Mouse (Mus musculus): ENCODE measurements around the gene Thbs2. TPM values are rescaled to one million over a fixed set of nuclear protein-coding genes. Genes with fewer than 3 reads are reported as not detected.

The Thbs2 gene
- total and polyA plus RNA-seq, 3 experiments, result 0.03 TPM; not detected in 2

DNA sequence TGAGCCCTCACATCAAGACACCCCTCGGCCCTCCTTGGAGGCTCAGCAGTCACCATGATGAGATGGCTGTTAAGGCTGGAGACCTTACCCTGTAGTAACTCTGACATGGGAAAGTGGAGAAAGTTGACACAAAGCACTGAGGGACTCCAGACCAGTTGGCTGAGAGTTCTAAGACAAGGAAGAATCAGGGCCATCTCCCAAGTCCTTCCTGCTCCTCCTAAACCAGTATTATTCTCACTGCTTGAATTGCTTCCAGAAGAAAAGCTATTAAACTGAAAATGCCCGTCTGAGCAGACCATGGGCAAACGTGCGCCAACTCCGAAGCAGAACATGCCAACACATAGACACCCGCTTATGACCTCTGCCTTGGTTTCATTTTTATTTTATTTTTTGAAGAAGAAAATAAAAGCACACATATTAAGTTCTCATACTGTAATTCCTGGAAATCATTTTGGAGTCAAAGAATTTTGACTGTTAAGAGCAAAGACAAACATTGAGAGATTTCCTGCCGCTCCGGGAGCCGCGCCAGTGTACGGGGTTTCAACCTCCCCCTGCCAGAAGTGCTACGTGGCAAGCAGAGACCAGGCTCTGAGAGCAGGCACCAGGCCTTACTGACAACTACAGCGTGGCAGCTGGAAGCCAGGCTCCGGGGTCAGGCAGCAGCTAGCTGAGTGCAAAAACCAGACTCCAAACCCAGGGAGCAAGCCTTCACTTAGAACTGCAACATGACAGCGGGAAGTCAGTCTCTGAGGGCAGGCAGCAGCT is 53.5 kb downstream of the Thbs2 start:
- no peak overlapping the region for H3K4me3 ChIP-seq (replicated peaks in 1 of 3; ENCODE audit: low read depth in 2 of 3, low read length in 2 of 3, poor library complexity in 1 of 3)
- H3K79me2 ChIP-seq (replicated peaks; ENCODE audit: control insufficient read depth, extremely low read depth, insufficient read depth, poor library complexity, severe bottlenecking), result no peaks in the 10 kb centered on the region
- H3K4me1 ChIP-seq (ENCODE audit: control insufficient read depth in 1 of 2, insufficient read depth in 2 of 2), result no peaks in the 10 kb centered on the region
- H3K36me3 ChIP-seq (replicated peaks in 1 of 2; ENCODE audit: control insufficient read depth in 1 of 2, insufficient read depth in 1 of 2, low read length in 1 of 2), result no peaks in the 10 kb centered on the region
- no peak overlapping the region for H3K4me2 ChIP-seq (ENCODE audit: insufficient read depth, low read depth, poor library complexity, severe bottlenecking)
- no peaks in the 10 kb centered on the region for H3K9me3 ChIP-seq (replicated peaks; ENCODE audit: low read length)
- H3K27me3 ChIP-seq (replicated peaks), result no peaks in the 10 kb centered on the region
- H3K9ac ChIP-seq (ENCODE audit: insufficient read depth, low read depth), result no peak overlapping the region
- in situ Hi-C loops (cut with MboI; ENCODE audit: low pct_ligation_motif_present, low pct_unique_long_range_greater_than_20kb, low sequenced_read_pairs), result no loop called here
- DNase-seq (ENCODE audit: extremely low read depth), result no peak
- dilution Hi-C loops (cut with MboI; ENCODE audit: extremely low pct_ligation_motif_present, extremely low pct_unique_long_range_greater_than_20kb, low sequenced_read_pairs), result no loop called here
- TF ChIP-seq NELFE (IDR thresholded peaks at IDR 0.05; ENCODE audit: low read depth, low read length), result no peak
- no peak for TF ChIP-seq IRF4 (IDR thresholded peaks at IDR 0.05; ENCODE audit: low read depth, low read length)
- TF ChIP-seq MYC (IDR thresholded peaks at IDR 0.05; ENCODE audit: low read depth, low read length), result no peak
- TF ChIP-seq JUN (IDR thresholded peaks at IDR 0.05; ENCODE audit: insufficient read depth, low read depth, low read length), result no peak
- TF ChIP-seq UBTF (IDR thresholded peaks at IDR 0.05; ENCODE audit: low read depth, low read length), result no peak
- no peak for TF ChIP-seq KAT2A (IDR thresholded peaks at IDR 0.05; ENCODE audit: insufficient replicate concordance, low read length)
- TF ChIP-seq MAZ (IDR thresholded peaks at IDR 0.05; ENCODE audit: low read depth, low read length), result no peak
- TF ChIP-seq CHD1 (IDR thresholded peaks at IDR 0.05; ENCODE audit: low read depth, low read length), result no peak
- no peak for TF ChIP-seq ZKSCAN1 (IDR thresholded peaks at IDR 0.05; ENCODE audit: borderline replicate concordance, low read depth, low read length)
- no peak overlapping the region; the same call in 1 of the 2 replicates for H3K27ac ChIP-seq (ENCODE audit: insufficient read depth, low read depth)

DNA sequence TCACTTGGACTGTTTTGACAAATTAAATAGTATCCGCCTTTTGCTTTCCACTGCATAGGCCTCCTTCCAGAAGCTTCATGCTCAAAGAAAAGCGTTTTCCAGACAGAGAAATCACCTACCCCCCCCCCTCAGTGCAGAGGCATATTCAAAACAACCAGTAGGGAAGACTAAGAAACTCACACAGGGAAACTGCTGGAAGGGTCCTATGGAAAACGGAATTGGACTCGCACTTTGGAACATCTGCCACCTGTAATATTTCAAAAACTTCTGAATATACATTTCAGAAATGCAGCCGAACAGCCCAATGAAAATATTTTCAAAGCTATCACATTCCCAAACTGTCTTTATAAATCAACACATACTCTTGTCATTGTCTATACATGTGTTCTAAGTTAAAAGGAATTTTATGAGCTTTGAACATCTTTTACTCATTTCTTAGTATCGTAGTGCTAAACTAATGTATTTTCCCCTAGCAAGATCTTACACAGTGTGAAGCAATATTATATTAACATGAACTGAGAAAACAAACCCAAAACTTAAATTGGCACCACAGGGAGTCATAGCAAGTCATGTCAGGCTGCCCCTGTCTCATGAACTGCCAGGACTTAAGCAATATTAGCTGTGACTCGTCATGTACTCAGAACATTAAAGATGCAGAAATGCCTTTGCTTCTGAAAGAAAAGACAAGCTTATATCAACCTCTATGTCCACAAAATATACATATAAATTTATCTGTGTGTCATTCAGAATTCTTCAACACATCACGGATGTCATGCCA is 58.3 kb downstream of the Thbs2 start:
- Histone ChIP-seq H3K4me3 (replicated peaks in 1 of 3; ENCODE audit: low read depth in 2 of 3, low read length in 2 of 3, poor library complexity in 1 of 3) (no peak overlapping the region), H3K27me3 (replicated peaks) (no peaks in the 10 kb centered on the region), H3K9ac (ENCODE audit: insufficient read depth, low read depth) (no peak overlapping the region), H3K36me3 (replicated peaks in 1 of 2; ENCODE audit: control insufficient read depth in 1 of 2, insufficient read depth in 1 of 2, low read length in 1 of 2) (no peaks in the 10 kb centered on the region), H3K4me1 (ENCODE audit: control insufficient read depth in 1 of 2, insufficient read depth in 2 of 2) (no peaks in the 10 kb centered on the region), H3K27ac (ENCODE audit: insufficient read depth, low read depth) (no peak overlapping the region), H3K4me2 (ENCODE audit: insufficient read depth, low read depth, poor library complexity, severe bottlenecking) (no peak overlapping the region), H3K79me2 (replicated peaks; ENCODE audit: control insufficient read depth, extremely low read depth, insufficient read depth, poor library complexity, severe bottlenecking) (no peaks in the 10 kb centered on the region), H3K9me3 (replicated peaks; ENCODE audit: low read length) (no peaks in the 10 kb centered on the region)
- in situ Hi-C loops (cut with MboI; ENCODE audit: low pct_ligation_motif_present, low pct_unique_long_range_greater_than_20kb, low sequenced_read_pairs), result no loop called here
- TF ChIP-seq PAX5 (IDR thresholded peaks at IDR 0.05; ENCODE audit: low read length) (no peak), CTCF (conservative IDR thresholded peaks at IDR 0.05 in 1 of 2, IDR thresholded peaks at IDR 0.05 in 1 of 2; ENCODE audit: low read depth in 2 of 2, low read length in 2 of 2) (no peak), CHD1 (IDR thresholded peaks at IDR 0.05; ENCODE audit: low read depth, low read length) (no peak), USF1 (IDR thresholded peaks at IDR 0.05; ENCODE audit: low read depth, low read length) (no peak), KAT2A (IDR thresholded peaks at IDR 0.05; ENCODE audit: insufficient replicate concordance, low read length) (no peak), UBTF (IDR thresholded peaks at IDR 0.05; ENCODE audit: low read depth, low read length) (no peak), ETS1 (conservative IDR thresholded peaks at IDR 0.05; ENCODE audit: low read depth, low read length) (no peak), E2F4 (IDR thresholded peaks at IDR 0.05; ENCODE audit: insufficient replicate concordance, low read depth, low read length) (no peak), MEF2A (IDR thresholded peaks at IDR 0.05; ENCODE audit: borderline replicate concordance, low read depth, low read length) (no peak), POLR2AphosphoS2 (IDR thresholded peaks at IDR 0.05; ENCODE audit: low read depth, low read length) (no peak), RAD21 (IDR thresholded peaks at IDR 0.05; ENCODE audit: low read depth, low read length) (no peak), MAX (IDR thresholded peaks at IDR 0.05; ENCODE audit: low read length) (no peak), ZC3H11A (IDR thresholded peaks at IDR 0.05; ENCODE audit: low read depth, low read length) (no peak), IRF4 (IDR thresholded peaks at IDR 0.05; ENCODE audit: low read depth, low read length) (no peak), POLR2A (IDR thresholded peaks at IDR 0.05; ENCODE audit: low read depth, low read length) (no peak), SIN3A (IDR thresholded peaks at IDR 0.05; ENCODE audit: low read length) (no peak), GABPA (IDR thresholded peaks at IDR 0.05; ENCODE audit: insufficient replicate concordance, low read depth, low read length) (no peak), JUN (IDR thresholded peaks at IDR 0.05; ENCODE audit: insufficient read depth, low read depth, low read length) (no peak), CHD2 (IDR thresholded peaks at IDR 0.05; ENCODE audit: low read length) (no peak), JUND (conservative IDR thresholded peaks at IDR 0.05; ENCODE audit: low read depth, low read length) (no peak)
- dilution Hi-C loops (cut with MboI; ENCODE audit: extremely low pct_ligation_motif_present, extremely low pct_unique_long_range_greater_than_20kb, low sequenced_read_pairs), result no loop called here
- no peak for DNase-seq (ENCODE audit: extremely low read depth)
